Mouse (Mus musculus): ENCODE data around the gene Itpkb.

DNA sequence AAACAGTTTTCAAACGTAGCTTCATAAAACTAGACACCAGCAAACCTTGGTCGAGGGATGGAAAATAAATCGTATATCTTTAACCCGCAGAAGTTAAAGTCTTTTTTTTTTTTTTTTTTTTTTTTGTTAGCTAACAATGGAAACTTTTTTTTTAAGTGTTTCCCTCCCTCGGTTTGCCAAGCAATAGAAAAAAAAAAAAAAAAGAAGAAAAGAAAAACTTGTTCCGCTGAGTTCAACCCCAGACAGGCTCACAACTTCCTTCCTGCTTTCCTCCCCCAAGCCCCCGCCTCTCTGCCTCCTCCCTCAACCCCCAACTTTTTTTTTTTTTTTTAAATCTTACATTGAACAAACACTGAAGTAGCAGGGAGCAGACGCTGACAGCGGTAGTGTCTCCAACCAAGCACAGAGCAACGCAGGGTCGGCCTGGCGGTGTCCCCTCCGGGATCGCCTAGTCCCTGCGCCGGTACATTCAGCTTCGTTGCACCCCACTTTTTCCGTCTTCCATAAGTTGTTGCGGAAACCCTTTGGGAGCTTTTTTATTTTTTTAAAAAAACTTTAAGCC lies at the start of gene Itpkb:
- no peak for TF ChIP-seq GATA1 (IDR thresholded peaks at IDR 0.05; ENCODE audit: borderline replicate concordance, low read length)
- no peak for TF ChIP-seq FLI1 (IDR thresholded peaks at IDR 0.05; ENCODE audit: low read length)

Data from megakaryocyte, embryonic 14.5 days (primary cell).